Mouse (Mus musculus): ENCODE results near the gene Slc48a1. TPM values are rescaled to one million over a fixed set of nuclear protein-coding genes. Genes with fewer than 3 reads are reported as not detected.

Gene Slc48a1
- 65.4 and 69.1 TPM in 2 replicates for polyA plus RNA-seq (2014; fragmentation: Nextera tagmentation; extraction: Ambion mirVana)

GRCm38 (mm10) chr15:97778311-97779098 lies at the start of gene Slc48a1:
Gene Slc48a1, plus strand, starts transcription at chr15:97778520.
- ATAC-seq (no peak), DNase-seq (ENCODE audit: low spot score) (no peak)
- Histone ChIP-seq H3K4me2 (ENCODE audit: low read length) (no peak within 1 kb of the TSS), H3K27me3 (replicated peaks; ENCODE audit: control insufficient read depth, insufficient read depth, low read length) (no peaks in the 10 kb centered on the region), H3K36me3 (ENCODE audit: control insufficient read depth, insufficient read depth, low read length) (no peaks in the 10 kb centered on the region), H3K4me3 (ENCODE audit: low read depth, low read length) (no peak within 1 kb of the TSS), H3K27ac (ENCODE audit: low read depth, low read length) (no peak within 1 kb of the TSS), H3K9me3 (replicated peaks; ENCODE audit: control insufficient read depth, low read length) (no peaks in the 10 kb centered on the region), H3K4me1 (ENCODE audit: control insufficient read depth, insufficient read depth, low read length) (peaks cover 4% of the 10 kb centered on the region; the same call in 1 of the 2 replicates), H3K9ac (ENCODE audit: low read length) (no peak within 1 kb of the TSS)
- WGBS, result 76% methylated on average over 8 of the region's 8 CpGs

- ATAC-seq (no peak), DNase-seq (ENCODE audit: low spot score) (no peak)
- H3K4me3 ChIP-seq (ENCODE audit: low read depth, low read length), result no peak overlapping the region
- H3K36me3 ChIP-seq (ENCODE audit: control insufficient read depth, insufficient read depth, low read length), result no peaks in the 10 kb centered on the region
- no peaks in the 10 kb centered on the region for H3K27me3 ChIP-seq (replicated peaks; ENCODE audit: control insufficient read depth, insufficient read depth, low read length)
- H3K9ac ChIP-seq (ENCODE audit: low read length), result no peak overlapping the region
- H3K9me3 ChIP-seq (replicated peaks; ENCODE audit: control insufficient read depth, low read length), result no peaks in the 10 kb centered on the region
- H3K27ac ChIP-seq (ENCODE audit: low read depth, low read length), result no peak overlapping the region
- WGBS, result 74% methylated on average over 7 of the region's 7 CpGs
- H3K4me1 ChIP-seq (ENCODE audit: control insufficient read depth, insufficient read depth, low read length), result no peaks in the 10 kb centered on the region
- no peak overlapping the region for H3K4me2 ChIP-seq (ENCODE audit: low read length)
Observed at GRCm38 (mm10) chr15:97728804-97729203, 49.5 kb upstream of the Slc48a1 start.

- no peaks in the 10 kb centered on the region for H3K9me3 ChIP-seq (replicated peaks; ENCODE audit: control insufficient read depth, low read length)
- no peak overlapping the region for H3K4me2 ChIP-seq (ENCODE audit: low read length)
- WGBS, result 56% methylated on average over 6 of the region's 6 CpGs
- no peak overlapping the region for H3K9ac ChIP-seq (ENCODE audit: low read length)
- H3K4me1 ChIP-seq (ENCODE audit: control insufficient read depth, insufficient read depth, low read length), result no peaks in the 10 kb centered on the region
- H3K27me3 ChIP-seq (replicated peaks; ENCODE audit: control insufficient read depth, insufficient read depth, low read length), result no peaks in the 10 kb centered on the region
- no peak overlapping the region for H3K4me3 ChIP-seq (ENCODE audit: low read depth, low read length)
- no peak for DNase-seq (ENCODE audit: low spot score)
- no peak overlapping the region for H3K27ac ChIP-seq (ENCODE audit: low read depth, low read length)
- no peaks in the 10 kb centered on the region for H3K36me3 ChIP-seq (ENCODE audit: control insufficient read depth, insufficient read depth, low read length)
- no peak for ATAC-seq
Observed at GRCm38 (mm10) chr15:97730365-97730764, 48.0 kb upstream of the Slc48a1 start.

GRCm38 (mm10) chr15:97731111-97731510 lies 47.2 kb upstream of the Slc48a1 start, which contains the start of gene Endou:
Gene Endou, minus strand, starts transcription at chr15:97731339.
- H3K4me3 ChIP-seq (ENCODE audit: low read depth, low read length), result no peak within 1 kb of the TSS
- 93% methylated on average over 8 of the region's 8 CpGs for WGBS
- H3K36me3 ChIP-seq (ENCODE audit: control insufficient read depth, insufficient read depth, low read length), result no peaks in the 10 kb centered on the region
- H3K4me1 ChIP-seq (ENCODE audit: control insufficient read depth, insufficient read depth, low read length), result no peaks in the 10 kb centered on the region
- H3K27me3 ChIP-seq (replicated peaks; ENCODE audit: control insufficient read depth, insufficient read depth, low read length), result no peaks in the 10 kb centered on the region
- H3K9me3 ChIP-seq (replicated peaks; ENCODE audit: control insufficient read depth, low read length), result no peaks in the 10 kb centered on the region
- ATAC-seq (no peak), DNase-seq (ENCODE audit: low spot score) (no peak)
- no peak within 1 kb of the TSS for H3K9ac ChIP-seq (ENCODE audit: low read length)
- H3K4me2 ChIP-seq (ENCODE audit: low read length), result no peak within 1 kb of the TSS
- no peak within 1 kb of the TSS for H3K27ac ChIP-seq (ENCODE audit: low read depth, low read length)

- Histone ChIP-seq H3K27me3 (replicated peaks; ENCODE audit: control insufficient read depth, insufficient read depth, low read length) (no peaks in the 10 kb centered on the region), H3K9me3 (replicated peaks; ENCODE audit: control insufficient read depth, low read length) (no peaks in the 10 kb centered on the region), H3K36me3 (ENCODE audit: control insufficient read depth, insufficient read depth, low read length) (no peaks in the 10 kb centered on the region), H3K4me1 (ENCODE audit: control insufficient read depth, insufficient read depth, low read length) (no peaks in the 10 kb centered on the region), H3K27ac (ENCODE audit: low read depth, low read length) (no peak overlapping the region), H3K9ac (ENCODE audit: low read length) (no peak overlapping the region), H3K4me3 (ENCODE audit: low read depth, low read length) (no peak overlapping the region), H3K4me2 (ENCODE audit: low read length) (no peak overlapping the region)
- ATAC-seq (no peak), DNase-seq (ENCODE audit: low spot score) (no peak)
- WGBS, result 88% methylated on average over 11 of the region's 11 CpGs
Observed at GRCm38 (mm10) chr15:97731988-97732387, 46.3 kb upstream of the Slc48a1 start.

- 87% methylated on average over 7 of the region's 7 CpGs for WGBS
- DNase-seq (ENCODE audit: low spot score) (no peak), ATAC-seq (no peak)
- Histone ChIP-seq H3K27ac (ENCODE audit: low read depth, low read length) (no peak overlapping the region), H3K4me3 (ENCODE audit: low read depth, low read length) (no peak overlapping the region), H3K4me1 (ENCODE audit: control insufficient read depth, insufficient read depth, low read length) (no peaks in the 10 kb centered on the region), H3K4me2 (ENCODE audit: low read length) (no peak overlapping the region), H3K9me3 (replicated peaks; ENCODE audit: control insufficient read depth, low read length) (no peaks in the 10 kb centered on the region), H3K9ac (ENCODE audit: low read length) (no peak overlapping the region), H3K27me3 (replicated peaks; ENCODE audit: control insufficient read depth, insufficient read depth, low read length) (no peaks in the 10 kb centered on the region), H3K36me3 (ENCODE audit: control insufficient read depth, insufficient read depth, low read length) (no peaks in the 10 kb centered on the region)
Observed at GRCm38 (mm10) chr15:97738923-97739322, 39.4 kb upstream of the Slc48a1 start.

GRCm38 (mm10) chr15:97740283-97740732 lies 38.0 kb upstream of the Slc48a1 start:
- no peak overlapping the region for H3K4me3 ChIP-seq (ENCODE audit: low read depth, low read length)
- H3K9ac ChIP-seq (ENCODE audit: low read length), result no peak overlapping the region
- H3K36me3 ChIP-seq (ENCODE audit: control insufficient read depth, insufficient read depth, low read length), result no peaks in the 10 kb centered on the region
- no peak overlapping the region for H3K27ac ChIP-seq (ENCODE audit: low read depth, low read length)
- no peak overlapping the region for H3K4me2 ChIP-seq (ENCODE audit: low read length)
- no peaks in the 10 kb centered on the region for H3K27me3 ChIP-seq (replicated peaks; ENCODE audit: control insufficient read depth, insufficient read depth, low read length)
- H3K9me3 ChIP-seq (replicated peaks; ENCODE audit: control insufficient read depth, low read length), result no peaks in the 10 kb centered on the region
- H3K4me1 ChIP-seq (ENCODE audit: control insufficient read depth, insufficient read depth, low read length), result no peaks in the 10 kb centered on the region
- WGBS, result 80% methylated on average over 9 of the region's 9 CpGs
- DNase-seq (ENCODE audit: low spot score), result no peak
- ATAC-seq, result no peak

GRCm38 (mm10) chr15:97741662-97742061 lies 36.7 kb upstream of the Slc48a1 start:
- H3K27ac ChIP-seq (ENCODE audit: low read depth, low read length), result no peak overlapping the region
- ATAC-seq (no peak), DNase-seq (ENCODE audit: low spot score) (no peak)
- no peaks in the 10 kb centered on the region for H3K36me3 ChIP-seq (ENCODE audit: control insufficient read depth, insufficient read depth, low read length)
- H3K9ac ChIP-seq (ENCODE audit: low read length), result no peak overlapping the region
- H3K27me3 ChIP-seq (replicated peaks; ENCODE audit: control insufficient read depth, insufficient read depth, low read length), result no peaks in the 10 kb centered on the region
- no peaks in the 10 kb centered on the region for H3K4me1 ChIP-seq (ENCODE audit: control insufficient read depth, insufficient read depth, low read length)
- no peak overlapping the region for H3K4me2 ChIP-seq (ENCODE audit: low read length)
- no peaks in the 10 kb centered on the region for H3K9me3 ChIP-seq (replicated peaks; ENCODE audit: control insufficient read depth, low read length)
- 84% methylated on average over 12 of the region's 12 CpGs for WGBS
- H3K4me3 ChIP-seq (ENCODE audit: low read depth, low read length), result no peak overlapping the region

- Histone ChIP-seq H3K4me2 (ENCODE audit: low read length) (no peak overlapping the region), H3K9ac (ENCODE audit: low read length) (no peak overlapping the region), H3K4me1 (ENCODE audit: control insufficient read depth, insufficient read depth, low read length) (no peaks in the 10 kb centered on the region), H3K4me3 (ENCODE audit: low read depth, low read length) (no peak overlapping the region), H3K36me3 (ENCODE audit: control insufficient read depth, insufficient read depth, low read length) (no peaks in the 10 kb centered on the region), H3K9me3 (replicated peaks; ENCODE audit: control insufficient read depth, low read length) (no peaks in the 10 kb centered on the region), H3K27ac (ENCODE audit: low read depth, low read length) (no peak overlapping the region), H3K27me3 (replicated peaks; ENCODE audit: control insufficient read depth, insufficient read depth, low read length) (no peaks in the 10 kb centered on the region)
- DNase-seq (ENCODE audit: low spot score) (no peak), ATAC-seq (no peak)
- 64% methylated on average over 7 of the region's 7 CpGs for WGBS
Observed at GRCm38 (mm10) chr15:97742074-97742473, 36.2 kb upstream of the Slc48a1 start.
